Mouse (Mus musculus): ENCODE results near the gene Kcnk10.

GRCm38 (mm10) chr12:98470097-98470496 is 108.0 kb downstream of the Kcnk10 start:
- TF ChIP-seq CTCF (IDR thresholded peaks at IDR 0.05; ENCODE audit: extremely low read depth, insufficient read depth, low read length) (no peak), POLR2A (IDR thresholded peaks at IDR 0.05; ENCODE audit: extremely low read depth, insufficient read depth, low read length) (no peak)

All from cortical plate, adult 2 months (tissue).